Comparison of ENCODE assay signal across 14 mouse cellular contexts in the genomic region with DNA sequence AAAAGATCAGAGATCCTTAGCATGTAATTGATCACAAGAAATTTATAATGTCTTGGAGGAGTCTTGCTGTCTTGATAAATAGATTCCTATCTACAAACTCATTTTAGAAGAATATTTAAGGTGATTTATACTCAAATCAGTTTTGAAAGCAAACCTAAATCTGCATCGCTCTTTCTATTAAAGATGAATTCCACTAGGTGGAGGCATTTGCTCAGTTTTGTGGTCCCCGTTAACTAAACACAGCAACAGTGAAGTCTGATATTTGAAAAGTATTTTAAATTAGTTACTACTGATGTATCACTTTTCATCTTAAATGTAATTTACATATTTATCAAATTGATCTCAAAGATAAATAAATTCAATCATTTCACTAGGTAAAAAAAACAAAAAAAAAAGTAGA. TPM values are rescaled to one million over a fixed set of nuclear protein-coding genes. Genes with fewer than 3 reads are reported as not detected.
DNase-seq lines count a peak whose midpoint lies in the region; ATAC-seq and TF ChIP-seq lines count a peak whose summit lies in the region.
"Had no signal": no experiment of that assay in that cellular context is flagged by ENCODE, and none has a peak within 500 bp of the region (broad histone marks: within the 10 kb centered on the region; RNA-seq: fewer than 3 reads in every experiment).

No protein-coding gene starts in this region.

- no peaks in the 10 kb centered on the region for H3K4me1 ChIP-seq in heart, embryonic 11.5 days (ENCODE audit: control insufficient read depth, insufficient read depth, low read length)
- H3K4me1 ChIP-seq in lung, embryonic 14.5 days (ENCODE audit: insufficient read depth), result no peaks in the 10 kb centered on the region
- H3K4me1 ChIP-seq: embryonic facial prominence, embryonic 12.5 days; forebrain, embryonic 13.5 days; liver, embryonic 13.5 days had no signal

- H3K4me3 ChIP-seq in heart, embryonic 11.5 days (ENCODE audit: low read depth, low read length), result no peak overlapping the region
- no peak overlapping the region for H3K4me3 ChIP-seq in lung, embryonic 14.5 days (ENCODE audit: low read depth, low read length)
- H3K4me3 ChIP-seq: embryonic facial prominence, embryonic 12.5 days; forebrain, embryonic 13.5 days; liver, embryonic 13.5 days had no signal

- no peak for ATAC-seq in heart, embryonic 11.5 days (replicated peaks; ENCODE audit: insufficient number of reproducible peaks, low FRiP score, low TSS enrichment)
- ATAC-seq in lung, embryonic 14.5 days (ENCODE audit: insufficient read depth), result no peak
- ATAC-seq: forebrain, embryonic 13.5 days; inflammation-experienced regulatory T-cells, adult 6 months had no signal

- H3K9ac ChIP-seq in heart, embryonic 11.5 days (ENCODE audit: low read depth, low read length), result no peak overlapping the region
- H3K9ac ChIP-seq in lung, embryonic 14.5 days, result no peak overlapping the region
- H3K9ac ChIP-seq: embryonic facial prominence, embryonic 12.5 days; forebrain, embryonic 13.5 days; liver, embryonic 13.5 days had no signal

- H3K27ac ChIP-seq in heart, embryonic 11.5 days (ENCODE audit: low read depth, low read length), result no peak overlapping the region
- H3K27ac ChIP-seq in lung, embryonic 14.5 days (ENCODE audit: low read depth), result no peak overlapping the region
- H3K27ac ChIP-seq: embryonic facial prominence, embryonic 12.5 days; forebrain, embryonic 13.5 days; liver, embryonic 13.5 days had no signal

- H3K9me3 ChIP-seq in heart, embryonic 11.5 days (replicated peaks; ENCODE audit: control insufficient read depth, low read length), result no peaks in the 10 kb centered on the region
- H3K9me3 ChIP-seq in lung, embryonic 14.5 days (ENCODE audit: low read depth, low read length), result no peaks in the 10 kb centered on the region
- H3K9me3 ChIP-seq: embryonic facial prominence, embryonic 12.5 days; forebrain, embryonic 13.5 days; liver, embryonic 13.5 days had no signal

- no peaks in the 10 kb centered on the region for H3K27me3 ChIP-seq in heart, embryonic 11.5 days (ENCODE audit: control insufficient read depth, insufficient read depth, low read length)
- no peaks in the 10 kb centered on the region for H3K27me3 ChIP-seq in lung, embryonic 14.5 days (ENCODE audit: insufficient read depth, low read length)
- H3K27me3 ChIP-seq: embryonic facial prominence, embryonic 12.5 days; forebrain, embryonic 13.5 days; liver, embryonic 13.5 days had no signal

- peak; percentile 59 for TF ChIP-seq CTCF in lung, embryonic 14.5 days (IDR thresholded peaks at IDR 0.05; ENCODE audit: low read depth)

- peak; percentile 15 for DNase-seq in heart, adult 11 months
- peak; percentile 78 for DNase-seq in lung, embryonic 14.5 days
- DNase-seq in lung, postnatal 4 days, result no peak
- DNase-seq in adipocyte (ENCODE audit: low spot score), result peak; percentile 29
- DNase-seq in retina, postnatal 7 days (ENCODE audit: low read depth, low spot score), result peak; percentile 11
- no peak for DNase-seq in kidney, postnatal 36 days
- DNase-seq: adrenal gland, postnatal 14 days; cerebellum, adult 11-12 months; liver, embryonic 13.5 days; thymus, postnatal 36 days had no signal

- WGBS in heart, embryonic 11.5 days (ENCODE audit: insufficient replicate concordance), result 72% methylated on average over 2 of the region's 2 CpGs
- 52% methylated on average over 2 of the region's 2 CpGs for WGBS in lung, embryonic 14.5 days

- no peaks in the 10 kb centered on the region for H3K36me3 ChIP-seq in heart, embryonic 11.5 days (ENCODE audit: control insufficient read depth, insufficient read depth, low read length)
- no peaks in the 10 kb centered on the region for H3K36me3 ChIP-seq in lung, embryonic 14.5 days (ENCODE audit: insufficient read depth)
- H3K36me3 ChIP-seq: embryonic facial prominence, embryonic 12.5 days; liver, embryonic 13.5 days had no signal

- H3K4me2 ChIP-seq in heart, embryonic 11.5 days, result no peak overlapping the region
- no peak overlapping the region for H3K4me2 ChIP-seq in lung, embryonic 14.5 days
- H3K4me2 ChIP-seq: embryonic facial prominence, embryonic 12.5 days; forebrain, embryonic 13.5 days; liver, embryonic 13.5 days had no signal

RNA-seq across cellular contexts. Expression of a gene that starts 15.5 kb away (rescaled TPM):
- not detected in 2 replicates for polyA plus RNA-seq in heart, embryonic 11.5 days (2014; fragmentation: Nextera tagmentation; extraction: Ambion mirVana)
- 1.2 and 2.1 TPM in 2 replicates for polyA plus RNA-seq in lung, embryonic 14.5 days (2014; fragmentation: Nextera tagmentation; extraction: Ambion mirVana)
- polyA plus RNA-seq: inflammation-experienced regulatory T-cells, adult 6 months had no signal

Comparison
In these comparisons a context has a peak if more than half of its experiments do, and no peak if none do; other contexts are left out.
1. DNase-seq: peak in heart, adult 11 months (single experiment), lung, embryonic 14.5 days (single experiment), adipocyte (single experiment) and retina, postnatal 7 days (single experiment); none in lung, postnatal 4 days (0 of 2) and kidney, postnatal 36 days (0 of 2).